Mouse (Mus musculus) lung, adult 2 months (tissue): ENCODE measurements around the gene Mettl1. TPM values are rescaled to one million over a fixed set of nuclear protein-coding genes. Genes with fewer than 3 reads are reported as not detected.

ENCODE experiments used
- DNase-seq: peaks from one replicate; pipeline ENCODE4 v3.0.0; 2022
- H3K4me1 ChIP-seq: fragments of 200-500 bp; 2 replicates; pipeline ENCODE4 v1.6.1; 2011; ENCODE audit warnings: low read length; ENCODE audit not compliant: control insufficient read depth, insufficient read depth
- H3K4me3 ChIP-seq: fragments of 200-500 bp; replicated peaks from 2 replicates; pipeline ENCODE3; 2011; ENCODE audit warnings: low read depth, mild to moderate bottlenecking, control low read depth, low read length; ENCODE audit errors: extremely low read depth
- CTCF ChIP-seq: fragments of 200-500 bp; IDR thresholded peaks from 2 replicates; pipeline ENCODE4 v1.5.1; 2011; ENCODE audit warnings: mild to moderate bottlenecking, low read length, control low read depth; ENCODE audit not compliant: insufficient read depth
- POLR2A ChIP-seq: fragments of 200-500 bp; IDR thresholded peaks from 2 replicates; pipeline ENCODE4 v1.6.1; 2011; ENCODE audit warnings: low read depth, mild to moderate bottlenecking, control low read depth, low read length, borderline replicate concordance; ENCODE audit errors: extremely low read depth
- WGBS: fragments of 180-500 bp; shearing (Covaris S2); methylation state at CpG from one replicate; pipeline ENCODE4 v1.1.7; 2018; 5-methylcytosine and 5-hydroxymethylcytosine counted together
- polyA plus RNA-seq: library from polyadenylated mRNA; depleted of rRNA; stranded (reverse); fragments of >200 nt; gene quantifications from 2 replicates; pipeline ENCODE4 v1.2.3, GENCODE M21; 2012

Mettl1 gene
- polyA plus RNA-seq, 1 experiment, result 14.5 TPM

GRCm38 (mm10) chr10:127080901-127081780 is 39.9 kb downstream of the Mettl1 start:
- DNase-seq, result no peak
- Histone ChIP-seq H3K4me3 (no peak overlapping the region), H3K4me1 (peaks cover 3% of the 10 kb centered on the region)
- 11% methylated on average over 48 of the region's 48 CpGs for WGBS
- TF ChIP-seq CTCF (no peak), POLR2A (no peak)

GRCm38 (mm10) chr10:127081996-127082620 is 40.9 kb downstream of the Mettl1 start:
- DNase-seq, result no peak
- Histone ChIP-seq H3K4me1 (peaks cover 3% of the 10 kb centered on the region), H3K4me3 (no peak overlapping the region)
- 38% methylated on average over 8 of the region's 8 CpGs for WGBS
- TF ChIP-seq CTCF, result no peak

- WGBS, result 48% methylated on average over 8 of the region's 8 CpGs
These were observed 42.2 kb downstream of the Mettl1 start for GRCm38 (mm10) chr10:127083292-127083914.

GRCm38 (mm10) chr10:127083915-127084306 is 42.7 kb downstream of the Mettl1 start:
- no peak for DNase-seq
- peaks cover 2% of the 10 kb centered on the region for H3K4me1 ChIP-seq
- no peak overlapping the region for H3K4me3 ChIP-seq
- TF ChIP-seq POLR2A, result no peak
- no peak for TF ChIP-seq CTCF
- WGBS, result 38% methylated on average over 5 of the region's 5 CpGs

More at GRCm38 (mm10) chr10:127083292-127083914, 42.2 kb downstream of the Mettl1 start:
- H3K4me1 ChIP-seq, result peaks cover 3% of the 10 kb centered on the region
- TF ChIP-seq POLR2A (no peak), CTCF (no peak)
- DNase-seq, result no peak
- no peak overlapping the region for H3K4me3 ChIP-seq

DNA sequence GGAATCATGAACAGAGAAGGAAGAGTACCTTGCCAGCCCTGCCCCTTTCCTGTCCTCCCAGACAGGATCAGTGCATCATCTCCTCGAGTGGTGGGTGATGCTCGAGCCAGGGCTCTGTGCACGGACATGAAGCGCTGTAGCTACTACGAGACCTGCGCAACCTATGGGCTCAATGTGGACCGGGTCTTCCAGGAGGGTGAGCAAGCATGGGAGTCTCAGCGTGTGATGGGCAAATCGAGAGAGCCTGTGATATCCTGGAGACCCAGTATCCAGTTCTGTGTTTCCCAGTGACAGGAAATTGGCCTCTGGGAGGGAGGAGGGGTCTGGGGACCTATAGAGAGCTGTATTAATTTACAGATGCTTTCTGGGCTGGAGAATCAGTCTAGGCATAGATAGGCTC is 43.8 kb downstream of the Mettl1 start:
- WGBS, result 77% methylated on average over 9 of the region's 9 CpGs

DNA sequence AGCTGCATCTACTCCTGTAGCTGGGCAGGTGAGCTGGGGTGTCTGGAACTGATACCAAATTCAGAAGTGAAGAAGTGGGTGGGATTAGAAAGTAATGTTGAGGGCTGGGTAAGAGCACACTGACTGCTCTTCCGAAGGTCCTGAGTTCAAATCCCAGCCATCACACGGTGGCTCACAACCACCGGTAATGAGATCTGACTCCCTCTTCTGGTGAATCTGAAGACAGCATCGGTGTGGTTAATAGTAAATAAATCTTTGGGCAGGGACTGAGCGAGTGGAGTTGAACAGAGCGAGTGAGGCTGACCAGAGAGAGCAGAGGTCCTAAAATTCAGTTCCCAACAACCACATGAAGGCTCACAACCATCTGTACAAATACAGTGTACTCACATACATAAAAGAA is 44.4 kb downstream of the Mettl1 start:
- DNase-seq, result no peak
- Histone ChIP-seq H3K4me3 (no peak overlapping the region), H3K4me1 (no peaks in the 10 kb centered on the region)
- TF ChIP-seq POLR2A (no peak), CTCF (no peak)
- WGBS, result 66% methylated on average over 6 of the region's 6 CpGs

More for the DNA sequence above, 43.8 kb downstream of the Mettl1 start:
- Histone ChIP-seq H3K4me1 (no peaks in the 10 kb centered on the region), H3K4me3 (no peak overlapping the region)
- DNase-seq, result no peak
- TF ChIP-seq POLR2A, result no peak
- no peak for TF ChIP-seq CTCF

- no peak overlapping the region for H3K4me3 ChIP-seq
These were observed 49.6 kb downstream of the Mettl1 start for GRCm38 (mm10) chr10:127090560-127091411.

DNA sequence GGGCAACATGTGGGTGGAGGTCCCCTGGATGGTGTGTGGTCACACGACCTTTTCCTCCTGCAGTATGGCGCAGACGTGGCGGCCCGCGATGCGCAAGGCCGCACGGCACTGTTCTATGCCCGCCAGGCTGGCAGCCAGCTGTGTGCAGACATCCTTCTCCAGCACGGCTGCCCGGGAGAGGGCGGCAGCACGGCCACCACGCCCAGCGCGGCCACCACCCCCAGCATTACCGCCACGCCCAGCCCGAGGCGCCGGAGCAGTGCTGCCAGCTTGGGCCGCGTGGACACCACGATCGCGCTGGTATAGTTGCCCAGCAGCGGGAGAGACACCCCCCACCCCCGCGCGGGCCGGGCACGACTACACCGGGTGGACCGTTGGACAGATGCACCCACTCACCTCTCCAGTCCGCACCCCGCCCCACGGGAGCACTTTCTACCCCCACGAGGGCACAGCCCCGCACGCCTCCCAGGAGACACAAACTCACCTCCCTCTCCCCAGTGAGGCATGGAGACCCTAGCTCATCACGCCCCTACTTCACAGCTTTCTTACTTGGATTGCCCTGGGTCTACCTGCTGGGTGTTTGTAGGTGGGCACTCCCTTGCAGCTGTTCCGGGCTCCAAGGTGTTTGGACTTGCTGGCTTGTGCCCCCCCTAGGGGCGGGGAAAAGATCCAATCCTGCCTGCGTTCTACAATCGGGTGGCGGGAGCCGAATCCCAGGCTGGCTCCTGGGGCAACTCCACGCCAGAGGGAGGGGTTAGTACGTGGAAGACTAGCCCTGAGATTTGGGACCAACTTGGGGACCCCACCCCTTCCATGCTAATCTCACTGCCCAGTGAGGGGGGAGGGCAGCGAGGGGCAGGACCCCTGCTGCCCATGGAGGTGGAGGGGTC is 50.5 kb downstream of the Mettl1 start:
- 16% methylated on average over 51 of the region's 51 CpGs for WGBS

More at GRCm38 (mm10) chr10:127090560-127091411, 49.6 kb downstream of the Mettl1 start:
- peak; percentile 61 for DNase-seq
- TF ChIP-seq POLR2A (no peak), CTCF (no peak)
- peaks cover 3% of the 10 kb centered on the region; the same call in 1 of the 2 replicates for H3K4me1 ChIP-seq
- 19% methylated on average over 57 of the region's 57 CpGs for WGBS

More for the DNA sequence above, 50.5 kb downstream of the Mettl1 start:
- DNase-seq, result peak; percentile 24
- H3K4me3 ChIP-seq, result no peak overlapping the region
- TF ChIP-seq POLR2A (no peak), CTCF (no peak)
- peaks cover 3% of the 10 kb centered on the region; the same call in 1 of the 2 replicates for H3K4me1 ChIP-seq
